Mouse (Mus musculus) T-cell, adult 2 months (primary cell): Measurements from ENCODE around the gene Wasf3.

Source experiments
- DNase-seq: peaks from one replicate; pipeline ENCODE4 v3.0.0; 2022; ENCODE audit warnings: low spot score

The Wasf3 gene

DNA sequence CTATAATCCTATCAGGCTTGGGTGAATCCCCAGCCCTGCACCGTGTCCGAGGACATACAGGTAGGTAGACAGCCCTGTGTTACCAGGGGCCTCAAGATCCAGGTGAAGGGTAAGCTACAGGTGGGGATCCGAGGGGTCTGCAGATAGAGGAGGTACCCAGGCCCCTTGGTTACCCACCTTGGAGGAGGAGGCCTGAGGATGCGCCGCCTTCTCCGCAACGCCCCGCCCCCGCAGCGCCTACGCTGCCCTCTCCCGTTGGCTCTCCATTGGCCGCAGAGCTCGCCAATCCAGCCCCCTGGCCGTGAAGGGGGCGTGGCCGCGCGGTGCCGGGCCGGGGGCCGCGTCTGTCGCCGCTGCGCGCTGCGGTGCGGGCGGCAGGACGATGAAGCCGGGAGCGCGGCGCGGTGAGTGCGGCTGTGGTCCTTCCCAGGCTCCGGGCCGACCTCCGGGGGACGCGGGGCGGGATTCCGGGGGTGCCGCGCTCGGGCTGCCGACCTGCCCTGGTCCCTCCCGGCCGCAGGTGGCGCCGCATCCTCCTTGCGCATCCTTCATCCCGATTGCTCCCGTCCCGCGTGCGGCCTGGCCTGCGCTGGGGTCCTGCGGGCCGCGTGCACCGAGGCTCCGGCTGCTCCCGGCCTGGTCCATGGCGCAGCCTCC lies at the start of gene Wasf3:
Gene Wasf3 (plus strand): TSS at position 51 of the 657 bp plus-strand sequence.
- no peak for DNase-seq

- DNase-seq: no peak
Measured at GRCm38 (mm10) chr5:146338064-146338463, 46.7 kb upstream of the Wasf3 start.

GRCm38 (mm10) chr5:146340037-146340436 lies 44.7 kb upstream of the Wasf3 start:
- no peak for DNase-seq

DNA sequence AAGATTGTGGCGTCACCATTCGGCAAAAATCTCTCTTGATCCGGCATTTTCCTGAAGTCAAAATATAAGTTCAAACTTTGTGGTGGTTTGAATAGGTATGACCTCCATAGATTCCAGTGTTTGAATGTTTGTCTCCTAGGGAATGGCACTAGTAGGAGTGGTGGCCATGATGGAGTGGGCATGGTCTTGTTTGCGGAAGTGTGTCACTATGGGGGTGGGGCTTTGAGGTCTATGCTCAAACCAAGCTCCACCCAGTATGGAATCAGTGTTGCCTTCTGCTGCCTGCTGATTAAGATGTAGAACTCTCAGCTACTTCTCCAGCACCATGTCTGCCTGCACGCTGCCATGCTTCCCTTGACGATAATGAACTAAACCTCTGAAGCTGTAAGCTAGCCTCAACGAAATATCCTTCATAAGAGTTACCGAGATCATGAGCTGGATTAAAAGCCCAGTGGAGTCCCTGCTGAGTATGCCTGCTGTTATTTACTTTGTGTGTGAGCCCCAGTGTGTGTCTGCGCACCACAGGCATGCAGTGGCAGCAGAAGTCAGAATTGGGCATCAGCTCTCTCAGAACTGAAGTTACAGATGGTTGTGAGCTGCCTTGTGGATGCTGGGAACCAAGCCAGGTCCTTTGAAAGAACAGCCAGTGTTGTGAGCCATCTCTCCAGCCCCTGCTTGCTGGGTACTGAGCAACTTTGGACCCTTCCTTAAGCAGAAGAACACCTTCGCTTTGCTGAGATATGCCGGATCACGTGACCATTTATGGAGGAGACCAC lies 39.7 kb upstream of the Wasf3 start:
- DNase-seq: no peak

- DNase-seq: no peak
Measured at GRCm38 (mm10) chr5:146347081-146347480, 37.7 kb upstream of the Wasf3 start.

DNA sequence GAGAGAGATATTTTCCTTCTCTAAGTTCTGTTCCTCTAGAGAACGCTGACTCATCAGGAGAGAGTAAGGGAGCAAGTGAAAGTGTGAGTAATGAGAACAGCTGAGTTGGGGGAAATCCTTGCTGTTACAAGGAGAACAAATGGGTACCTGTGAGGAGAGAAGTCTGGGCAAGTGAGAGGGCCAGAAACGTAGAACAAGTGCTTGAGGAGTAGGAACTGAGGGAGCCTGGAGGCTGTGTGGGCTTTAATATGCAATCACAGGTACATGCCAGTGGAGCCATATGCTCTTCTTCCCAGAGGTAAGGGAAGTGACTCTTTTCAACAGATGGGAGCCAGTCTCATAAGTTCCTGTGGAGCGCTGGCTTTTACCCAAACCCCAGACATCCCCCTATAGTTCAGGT lies 35.6 kb upstream of the Wasf3 start:
- no peak for DNase-seq

GRCm38 (mm10) chr5:146350784-146351183 lies 34.0 kb upstream of the Wasf3 start:
- no peak for DNase-seq

GRCm38 (mm10) chr5:146352006-146352405 lies 32.8 kb upstream of the Wasf3 start:
- no peak for DNase-seq

DNA sequence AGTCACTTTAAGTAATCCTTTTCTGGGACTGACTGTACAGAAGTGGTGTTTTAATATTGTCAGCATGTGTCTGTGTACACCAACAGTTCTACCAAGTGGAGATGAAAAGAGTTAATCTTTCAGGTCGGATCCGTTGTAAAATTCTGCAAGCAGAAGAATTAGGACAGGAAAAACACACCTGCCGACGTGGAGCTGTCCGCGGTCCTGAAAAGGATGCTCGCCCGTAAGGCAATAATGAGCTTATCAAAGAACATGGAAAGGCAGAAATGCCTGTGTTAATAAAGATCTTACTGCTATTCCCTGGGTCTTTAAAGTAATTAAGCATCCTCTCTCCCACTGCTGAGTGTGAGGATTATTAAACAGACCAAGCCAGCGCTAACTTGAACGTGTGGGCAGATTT lies 24.4 kb upstream of the Wasf3 start:
- DNase-seq: no peak

DNA sequence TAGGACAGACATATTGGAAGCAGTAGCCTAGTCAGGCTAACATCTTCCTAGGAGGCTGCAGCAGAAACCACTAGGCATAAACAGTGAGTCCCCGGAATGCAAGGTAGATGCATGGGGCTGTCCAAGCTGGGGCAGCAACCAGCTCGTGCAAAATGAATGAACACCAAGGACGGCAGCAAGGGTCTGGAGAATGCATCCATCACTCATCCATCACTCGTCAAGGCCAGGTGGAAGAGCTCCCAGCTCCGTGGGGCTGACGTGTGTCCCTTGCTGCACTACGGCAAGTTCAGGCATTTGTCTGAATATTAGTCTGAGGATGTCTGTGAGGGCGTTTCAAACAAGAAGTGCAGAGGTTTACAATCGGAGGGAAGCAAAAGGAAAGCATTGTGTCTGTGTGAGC lies 22.1 kb upstream of the Wasf3 start:
- DNase-seq: no peak

DNA sequence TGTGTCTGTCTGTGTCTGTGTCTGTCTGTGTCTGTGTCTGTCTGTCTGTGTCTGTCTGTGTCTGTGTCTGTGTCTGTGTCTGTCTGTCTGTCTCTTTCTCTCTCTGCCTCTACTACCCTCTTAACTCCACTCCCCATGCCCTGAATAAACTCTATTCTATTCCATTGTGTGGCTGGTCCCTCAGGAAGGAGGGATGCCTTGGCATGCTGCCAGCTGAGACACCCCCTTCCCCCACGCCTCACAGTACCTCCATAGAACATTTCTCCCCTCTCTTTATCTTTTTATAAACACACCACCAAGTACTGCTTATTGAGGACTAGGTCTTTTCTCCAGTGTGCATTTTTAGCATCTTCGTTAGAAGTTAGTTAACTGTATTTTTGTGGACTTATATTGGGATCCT lies 16.4 kb upstream of the Wasf3 start:
- no peak for DNase-seq

- no peak for DNase-seq
Measured at GRCm38 (mm10) chr5:146368971-146369370, 15.8 kb upstream of the Wasf3 start.

GRCm38 (mm10) chr5:146370794-146371193 lies 14.0 kb upstream of the Wasf3 start:
- no peak for DNase-seq

- no peak for DNase-seq
Measured at GRCm38 (mm10) chr5:146373238-146373637, 11.5 kb upstream of the Wasf3 start.

DNA sequence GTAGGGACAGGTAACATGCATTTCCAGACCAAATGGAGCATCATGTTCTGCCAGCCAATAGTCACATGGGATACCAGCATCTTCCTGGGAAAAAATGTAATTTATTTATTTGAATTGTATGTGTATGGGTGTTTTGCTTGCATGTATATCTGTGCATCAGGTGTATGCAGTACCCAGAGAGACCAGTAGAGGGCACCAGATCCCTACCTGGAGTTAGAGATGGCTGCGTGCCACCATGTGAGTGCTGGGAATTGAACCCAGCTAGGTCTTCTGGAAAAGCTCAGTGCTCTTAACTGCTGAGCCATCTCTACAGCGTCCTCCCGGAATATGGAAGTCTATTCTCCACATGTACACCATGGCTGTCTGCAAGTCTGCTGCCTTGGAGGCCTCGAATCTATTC lies 8.2 kb upstream of the Wasf3 start:
- no peak for DNase-seq

DNA sequence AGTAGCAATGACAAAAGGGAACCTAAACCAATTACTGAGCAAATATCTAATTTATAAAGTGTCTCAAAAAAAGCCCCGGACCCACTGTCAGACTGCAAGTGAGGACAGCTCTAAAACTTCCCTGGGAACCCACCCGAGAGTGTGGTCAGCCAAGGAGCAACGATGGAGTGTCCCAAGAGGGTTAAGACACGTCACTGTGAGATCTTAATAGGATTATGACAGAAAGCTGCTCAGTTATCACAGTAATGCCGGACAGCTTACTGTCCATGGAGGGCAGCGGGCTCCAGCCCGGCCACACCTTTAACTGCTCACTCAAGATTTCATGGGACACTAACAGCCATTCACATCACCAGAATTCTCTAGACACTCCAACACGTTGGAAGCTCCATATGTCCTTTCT lies 4.7 kb upstream of the Wasf3 start:
- no peak for DNase-seq

- DNase-seq: no peak
Measured at GRCm38 (mm10) chr5:146382268-146382667, 2.5 kb upstream of the Wasf3 start.

- no peak for DNase-seq
Measured at GRCm38 (mm10) chr5:146383401-146383800, 1.4 kb upstream of the Wasf3 start.

DNA sequence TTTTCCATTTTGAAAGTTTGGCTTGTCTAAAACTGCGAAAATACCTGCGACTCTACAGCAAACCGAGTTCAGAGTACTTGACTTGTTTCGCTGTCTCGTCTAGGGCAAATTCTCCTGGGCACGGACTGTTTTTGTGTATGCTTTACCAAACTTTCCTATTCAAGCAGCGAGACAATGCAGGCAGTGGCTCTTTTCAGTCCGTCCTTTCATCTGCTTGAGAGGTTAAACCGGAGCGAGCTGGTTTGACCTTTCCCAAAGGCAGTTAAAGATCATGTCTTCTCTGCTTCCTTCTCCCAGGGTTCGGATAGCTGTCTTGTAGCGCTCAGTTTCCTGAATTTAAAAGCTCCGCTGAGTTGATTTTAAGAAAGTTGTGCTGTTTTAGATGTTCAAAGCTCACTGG lies 1.2 kb downstream of the Wasf3 start:
- DNase-seq: no peak

- no peak for DNase-seq
Measured at GRCm38 (mm10) chr5:146386906-146387305, 2.1 kb downstream of the Wasf3 start.

DNA sequence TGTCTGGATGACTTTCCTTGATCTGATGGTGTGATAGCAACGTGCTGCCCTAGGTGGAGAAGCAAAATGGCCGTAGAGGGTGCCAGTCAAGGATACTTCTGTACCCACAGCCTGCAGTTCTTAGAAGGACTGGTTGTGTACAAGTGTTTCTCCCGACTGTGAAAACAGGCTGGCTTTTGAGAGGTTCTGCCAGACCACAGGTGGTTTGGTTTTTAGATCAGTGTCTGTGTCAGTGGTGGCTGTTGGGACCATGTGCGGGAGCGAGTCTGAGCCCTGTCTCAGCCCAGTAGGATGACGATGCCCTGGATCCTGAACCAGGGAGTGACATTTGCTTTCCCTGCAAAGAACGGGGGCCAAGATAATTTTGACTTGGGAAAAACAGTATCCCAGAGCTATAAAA lies 9.8 kb downstream of the Wasf3 start:
- no peak for DNase-seq

DNA sequence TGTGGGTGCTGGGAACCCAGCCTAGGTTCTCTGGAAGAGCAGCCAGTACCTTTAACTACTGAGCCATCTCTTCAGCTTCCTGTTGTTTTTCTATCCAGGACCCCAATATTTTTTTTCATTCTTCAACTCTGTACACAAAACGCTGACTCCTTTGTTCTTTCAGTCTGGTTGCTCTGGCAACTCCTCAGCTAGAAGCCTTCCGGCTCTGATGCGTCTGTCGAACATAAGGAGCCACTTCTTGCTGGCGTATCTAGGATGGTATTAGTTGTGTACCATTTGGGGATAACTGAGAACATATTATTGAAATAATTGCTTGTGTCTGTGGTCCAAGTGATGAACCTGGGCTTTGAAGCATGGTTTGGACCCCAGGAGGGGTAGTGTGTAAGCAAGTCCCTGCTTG lies 12.5 kb downstream of the Wasf3 start:
- no peak for DNase-seq

- DNase-seq: no peak
Measured at GRCm38 (mm10) chr5:146398386-146399115, 13.8 kb downstream of the Wasf3 start.
